Mouse (Mus musculus) bone marrow macrophage, adult 2 months (primary cell): ENCODE data around the gene Clba1.

Source experiments
- CTCF ChIP-seq: IDR thresholded peaks from 2 replicates; pipeline ENCODE4 v1.5.1; 2012; ENCODE audit warnings: low read depth, mild to moderate bottlenecking, low read length, moderate library complexity
- POLR2A ChIP-seq: IDR thresholded peaks from 2 replicates; pipeline ENCODE4 v1.6.1; 2012; ENCODE audit warnings: mild to moderate bottlenecking, low read depth, low read length, borderline replicate concordance

- TF ChIP-seq CTCF (no peak), POLR2A (no peak)
Measured at GRCm38 (mm10) chr12:112808587-112809364, at the start of gene Clba1.
